Mouse (Mus musculus) 416B (cell line): ENCODE data around the gene Tmem81.
A peak's percentile ranks its signal among the peaks of the same experiment; 100 is the strongest.
"Not testable (repeated sequence)": the region's sequence is repeated elsewhere in the genome, so short reads cannot be mapped to it uniquely, and the experiment has no call there.

ENCODE experiments used
- DNase-seq: peaks from one replicate; pipeline ENCODE4 v3.0.0; 2011; ENCODE audit warnings: low read depth

The Tmem81 gene

DNA sequence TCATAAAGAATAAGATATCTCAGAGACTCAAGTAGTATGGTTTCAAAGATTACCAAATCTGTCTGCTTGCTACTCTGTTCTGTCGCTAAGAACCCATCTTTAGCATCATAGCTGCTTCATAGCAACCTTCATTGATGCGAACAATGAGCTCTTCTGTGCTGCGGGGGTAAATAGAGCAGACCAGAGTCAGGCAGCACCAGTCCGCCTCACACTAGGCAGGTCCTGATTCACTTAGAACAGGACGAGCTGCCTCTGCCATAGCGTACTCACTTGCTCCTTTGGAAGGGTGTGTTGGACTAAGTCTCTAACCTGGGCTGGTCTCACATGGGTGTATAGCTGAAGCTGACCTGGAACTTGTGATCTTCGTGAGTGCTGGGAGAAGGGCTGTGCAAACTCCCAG is at the start of gene Tmem81:
TSS of gene Tmem81 (plus strand) at position 173 of the 400 bp plus-strand sequence.
- no peak for DNase-seq

DNA sequence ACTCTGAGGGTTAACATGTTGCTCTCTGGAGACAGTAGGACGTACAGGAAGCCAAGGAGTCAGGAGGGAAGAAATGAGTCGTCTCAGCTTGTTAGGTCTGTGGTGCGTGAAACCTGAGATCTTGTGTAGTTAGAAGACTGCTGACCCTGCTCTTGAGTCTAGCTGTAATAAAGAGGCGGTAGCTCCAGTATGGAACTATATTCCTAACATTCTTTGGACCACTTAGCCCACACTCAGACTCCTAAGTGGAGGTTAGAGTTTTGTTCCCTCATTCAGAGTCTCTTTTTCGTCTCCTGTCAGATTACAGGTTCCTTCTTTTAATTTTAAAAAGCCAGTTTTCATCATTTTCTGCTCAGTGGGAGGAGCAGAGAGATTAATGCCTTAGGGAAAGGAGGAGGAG is 41.4 kb upstream of the Tmem81 start:
- peak; percentile 29 for DNase-seq

DNA sequence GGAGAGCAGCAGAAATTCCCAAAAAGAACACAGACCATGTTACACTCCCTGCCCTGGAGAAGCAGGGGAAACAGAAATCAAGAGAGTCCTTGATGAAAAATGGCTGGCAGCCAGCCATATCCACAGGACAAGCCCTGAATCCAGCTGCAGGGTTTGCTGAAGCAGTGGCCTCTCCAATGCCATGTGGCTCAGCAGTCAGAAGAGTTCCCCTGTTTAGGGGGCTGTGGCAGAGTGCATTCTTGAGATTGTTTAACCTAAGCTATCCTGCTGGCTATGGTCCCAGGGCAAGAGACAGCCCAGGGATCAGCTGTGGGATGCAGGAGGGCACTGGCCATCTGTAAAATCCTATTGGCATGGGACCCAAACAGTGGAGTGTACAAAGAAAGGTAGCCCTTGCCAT is 37.1 kb upstream of the Tmem81 start:
- DNase-seq: no peak

DNA sequence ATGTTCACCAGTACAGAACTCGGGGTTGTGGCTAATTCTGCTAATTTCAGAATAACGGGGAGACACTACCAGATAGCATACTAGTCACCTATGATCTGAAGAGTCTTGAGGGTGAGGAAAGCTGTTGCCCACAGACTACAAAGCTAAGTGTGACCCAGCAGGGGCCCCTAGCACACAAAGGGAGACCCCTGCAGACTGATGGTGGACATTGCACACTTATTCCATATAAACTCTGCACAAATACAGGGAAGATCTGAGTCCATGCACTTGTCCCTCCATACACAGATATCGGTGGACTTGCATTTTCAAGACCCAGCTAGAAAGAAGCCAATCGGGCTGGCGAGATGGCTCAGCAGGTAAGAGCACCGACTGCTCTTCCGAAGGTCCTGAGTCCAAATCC is 36.5 kb upstream of the Tmem81 start:
- DNase-seq: peak; percentile 21

DNA sequence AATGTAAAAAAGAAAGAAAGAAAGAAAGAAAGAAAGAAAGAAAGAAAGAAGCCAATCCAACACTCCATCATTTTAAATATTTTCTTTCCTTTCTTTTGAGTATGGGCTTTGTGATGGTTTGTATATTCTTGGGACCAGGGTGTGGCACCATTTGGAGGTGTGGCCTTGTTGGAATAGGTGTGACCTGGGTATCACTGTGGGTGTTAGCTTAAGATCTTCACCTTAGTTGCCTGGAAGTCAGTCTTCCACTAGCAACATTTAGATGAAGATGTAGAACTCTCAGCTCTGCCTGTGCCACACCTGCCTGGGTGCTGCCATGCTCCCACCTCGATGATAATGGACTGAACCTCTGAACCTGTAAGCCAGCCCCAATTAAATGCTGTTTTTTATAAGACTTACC is 36.0 kb upstream of the Tmem81 start:
- not testable (repeated sequence) for DNase-seq

DNA sequence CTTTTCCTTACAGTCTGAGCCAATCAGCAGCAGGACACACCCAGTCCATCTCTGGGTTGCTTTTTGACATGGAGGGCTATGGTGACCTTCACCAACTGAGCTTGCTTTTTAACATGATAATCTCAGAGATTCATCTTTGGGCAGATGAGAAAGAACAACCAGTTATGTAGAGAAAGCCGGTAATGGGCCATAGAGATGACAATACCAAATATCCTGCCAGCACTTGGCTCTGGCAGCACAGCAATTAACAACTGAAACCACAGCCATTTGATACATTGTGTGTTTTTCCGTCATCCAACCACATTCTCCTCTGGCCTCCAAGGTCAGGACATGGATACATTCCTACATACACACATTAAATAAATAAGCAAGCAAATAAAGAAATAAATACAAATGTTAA is 35.0 kb upstream of the Tmem81 start:
- DNase-seq: no peak

DNA sequence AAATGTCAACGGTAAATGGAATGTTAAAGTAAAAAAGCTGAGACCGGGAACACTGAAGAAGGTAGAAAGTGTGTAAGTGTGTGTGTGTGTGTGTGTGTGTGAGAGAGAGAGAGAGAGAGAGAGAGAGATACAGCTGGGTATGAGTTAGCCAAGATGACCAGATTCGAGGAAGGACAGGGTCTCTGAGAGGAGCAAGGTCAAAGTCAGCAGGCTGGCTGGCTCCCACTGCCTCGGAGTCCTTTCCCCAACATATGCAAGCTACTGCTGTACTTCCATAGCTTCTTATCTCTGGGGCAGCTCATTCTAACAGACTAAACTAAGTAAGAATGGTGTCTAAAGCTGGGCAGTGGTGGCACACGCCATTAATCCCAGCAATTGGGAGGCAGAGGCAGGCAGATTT is 34.5 kb upstream of the Tmem81 start:
- DNase-seq: no peak

DNA sequence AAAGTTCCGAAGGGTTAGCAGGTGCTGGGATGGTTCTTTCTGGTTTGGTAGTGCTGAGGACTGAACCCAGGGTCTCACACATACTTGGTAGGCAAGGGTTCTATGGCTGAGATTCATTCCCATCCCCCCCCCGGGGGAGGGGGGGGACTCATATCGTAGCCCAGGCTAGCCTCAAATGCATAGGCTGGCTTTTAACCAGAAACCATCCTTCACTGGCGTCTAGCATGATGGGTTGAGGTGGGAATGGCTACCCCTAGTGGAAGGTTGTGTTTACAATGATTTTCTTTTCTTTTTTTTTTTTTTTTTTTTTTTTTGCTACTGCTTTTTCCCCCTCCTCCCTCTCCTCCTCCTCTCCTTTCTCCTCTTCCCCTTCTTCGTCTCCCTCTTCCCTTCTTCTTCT is 33.5 kb upstream of the Tmem81 start:
- DNase-seq: peak; percentile 56

DNA sequence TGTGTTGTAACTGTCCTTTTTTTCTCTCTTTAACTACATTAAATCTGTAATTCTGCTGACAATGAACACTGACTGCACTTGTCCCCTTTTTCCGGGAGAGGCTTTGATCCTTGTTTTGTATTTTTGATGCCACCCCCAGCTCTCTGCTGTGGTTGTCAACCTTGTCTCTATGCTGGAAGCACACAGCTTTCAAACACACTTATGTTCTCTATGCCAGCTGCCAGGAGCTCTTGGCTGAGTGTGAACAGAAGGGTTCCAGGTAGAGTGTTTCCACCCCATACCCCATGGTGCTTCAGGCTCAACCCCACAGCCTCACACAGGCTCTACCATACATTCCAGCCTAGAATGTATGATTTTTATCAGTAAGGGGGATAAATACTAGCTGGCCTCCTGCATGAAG is 31.5 kb upstream of the Tmem81 start:
- DNase-seq: no peak

DNA sequence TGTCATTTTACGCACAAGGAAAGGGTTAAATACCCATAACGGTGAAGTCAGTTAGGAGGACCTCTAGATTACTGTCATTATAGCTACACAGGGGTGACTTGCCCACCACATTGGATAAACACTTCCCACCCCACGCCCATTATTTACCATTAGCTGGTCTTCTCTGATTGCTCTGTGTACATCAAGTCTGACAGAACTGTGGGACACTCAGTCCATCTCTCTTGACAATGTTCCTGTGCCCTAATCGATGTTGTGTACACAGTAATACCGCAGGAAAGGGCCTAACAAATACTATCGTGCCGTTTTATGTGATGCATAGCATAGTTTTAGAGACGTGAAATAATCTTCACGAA is 29.5 kb upstream of the Tmem81 start:
- no peak for DNase-seq

DNA sequence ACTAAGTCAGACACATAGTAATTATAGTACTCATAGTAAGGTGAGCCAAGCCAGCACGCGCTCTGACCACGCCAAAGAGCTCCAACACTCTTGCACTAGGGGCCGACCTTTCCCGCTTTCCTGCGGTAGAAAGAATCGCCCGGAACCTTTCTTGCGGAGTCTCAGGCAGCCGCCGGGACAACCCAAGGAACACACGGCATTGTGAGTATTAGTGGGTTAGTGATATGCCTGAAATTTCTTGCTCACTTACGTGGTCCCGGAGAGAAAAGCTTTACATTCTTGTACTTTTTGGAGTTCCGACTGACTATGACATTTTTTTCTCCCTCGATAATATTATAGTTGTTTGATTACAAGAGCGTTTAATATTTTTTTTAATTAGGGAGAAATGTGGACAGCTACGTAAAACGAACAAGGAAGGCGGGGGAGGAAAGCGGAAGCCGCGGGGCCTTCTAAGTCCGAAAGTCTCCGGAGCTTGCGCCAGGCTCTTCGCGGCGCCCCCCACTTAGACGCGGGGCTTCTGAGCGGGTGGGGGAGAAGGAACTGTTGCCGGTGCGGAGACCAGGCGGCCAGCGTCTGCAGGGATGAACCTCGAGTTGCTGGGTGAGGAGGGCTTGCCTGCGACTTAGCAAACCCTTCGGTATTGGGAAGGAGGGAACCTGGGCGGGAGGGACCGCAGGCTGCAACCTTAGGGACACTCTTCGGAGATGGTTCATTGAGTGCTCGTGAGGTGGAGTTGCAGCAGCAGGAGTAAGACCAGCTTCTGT is 28.9 kb upstream of the Tmem81 start, which contains the start of gene Rbbp5:
TSS of gene Rbbp5 (plus strand) at position 438 of the 764 bp plus-strand sequence.
- DNase-seq: peak; percentile 95

DNA sequence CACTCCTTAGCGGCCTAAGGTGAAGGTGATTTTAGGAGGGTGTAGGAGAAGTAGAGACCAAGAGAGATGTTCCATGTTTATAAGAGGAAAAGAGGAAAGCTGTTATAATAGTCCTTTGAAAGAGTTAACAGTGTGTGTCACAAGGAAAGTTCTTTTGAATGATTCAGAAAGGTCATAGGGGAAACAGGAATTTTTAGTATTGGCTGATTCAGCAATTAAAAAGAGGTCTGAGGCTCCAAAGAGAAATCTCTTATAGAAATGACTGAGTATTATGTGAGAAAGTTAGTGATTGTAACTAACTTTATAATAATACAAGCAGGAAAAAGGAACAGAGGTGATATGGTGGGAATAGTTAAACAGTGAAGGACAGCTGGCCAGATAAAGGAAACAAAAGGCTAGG is 26.6 kb upstream of the Tmem81 start:
- no peak for DNase-seq

DNA sequence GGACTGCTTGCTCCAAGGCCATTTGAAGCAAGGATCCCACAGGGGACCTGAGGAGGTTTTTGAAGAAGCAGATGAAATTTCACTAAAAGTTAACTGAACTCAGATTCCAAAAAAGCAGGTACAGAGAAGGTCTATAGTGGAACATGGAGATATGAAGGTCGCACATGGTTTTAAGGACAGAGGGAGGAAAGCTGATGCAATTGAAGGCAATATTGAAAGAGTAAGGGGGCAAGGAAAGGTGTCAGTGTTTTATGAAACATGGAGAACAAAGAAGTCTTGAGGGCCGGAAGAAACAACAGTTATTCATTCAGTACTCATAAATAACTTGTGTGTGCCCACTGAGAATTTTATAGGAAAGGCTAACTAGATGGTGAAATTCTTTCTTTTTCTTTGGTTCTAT is 24.4 kb upstream of the Tmem81 start:
- DNase-seq: peak; percentile 17

DNA sequence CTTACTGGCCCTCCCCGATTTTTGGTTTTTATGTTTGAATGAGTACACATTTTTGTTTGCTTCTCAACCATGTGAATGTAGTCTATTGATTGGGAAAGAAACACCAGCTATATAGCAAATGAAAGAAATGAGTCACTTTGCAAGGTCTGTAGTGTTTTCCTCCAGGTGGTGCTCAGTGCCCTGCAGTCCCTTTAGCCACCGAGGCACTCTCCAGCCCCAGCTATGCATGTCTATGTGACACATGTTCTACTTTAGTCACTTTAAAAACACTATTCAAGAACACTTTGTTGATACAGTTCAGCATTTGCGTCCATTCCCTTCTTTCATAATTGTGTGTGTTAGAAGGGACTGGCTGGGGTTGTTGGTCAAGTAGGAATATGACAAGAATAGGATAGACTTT is 22.8 kb upstream of the Tmem81 start:
- DNase-seq: no peak

DNA sequence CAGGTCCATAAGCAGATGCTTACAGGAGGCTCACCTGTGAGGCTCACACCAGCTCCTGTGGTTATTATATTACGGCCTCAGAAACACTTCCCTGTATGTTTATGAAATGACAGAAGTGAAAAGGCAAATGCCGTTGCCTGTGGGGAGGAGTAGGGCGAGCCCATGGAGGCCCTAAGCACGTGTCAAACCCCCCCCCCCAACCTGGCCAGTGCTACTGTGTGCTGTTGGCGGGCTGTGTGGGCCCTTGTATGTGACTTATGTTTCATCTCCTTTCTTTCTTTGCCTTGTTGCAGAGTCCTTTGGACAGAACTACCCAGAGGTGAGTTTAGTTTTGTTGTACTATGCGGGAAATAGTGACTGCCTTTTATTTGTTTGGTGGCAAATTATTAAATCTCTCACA is 22.3 kb upstream of the Tmem81 start:
- no peak for DNase-seq

DNA sequence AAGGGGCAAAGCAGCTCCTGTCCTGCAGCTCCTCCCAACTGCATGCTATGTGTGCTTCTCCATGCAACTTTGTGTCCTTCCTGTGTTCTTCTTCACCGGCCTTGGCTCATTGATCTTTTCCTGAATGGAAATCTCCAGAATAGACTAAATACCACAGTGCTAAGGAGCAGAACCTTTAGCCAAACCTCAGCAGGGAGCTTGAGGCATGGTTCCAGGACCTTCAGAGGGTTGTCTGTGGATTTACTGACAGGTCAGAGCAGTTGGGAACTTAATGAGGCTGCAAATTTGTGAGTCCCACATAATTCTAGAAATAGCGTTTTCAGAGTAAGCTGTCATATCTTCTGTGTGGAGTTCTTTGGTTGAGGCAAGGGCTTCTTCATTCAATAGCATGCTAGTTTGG is 5.5 kb upstream of the Tmem81 start:
- no peak for DNase-seq

DNA sequence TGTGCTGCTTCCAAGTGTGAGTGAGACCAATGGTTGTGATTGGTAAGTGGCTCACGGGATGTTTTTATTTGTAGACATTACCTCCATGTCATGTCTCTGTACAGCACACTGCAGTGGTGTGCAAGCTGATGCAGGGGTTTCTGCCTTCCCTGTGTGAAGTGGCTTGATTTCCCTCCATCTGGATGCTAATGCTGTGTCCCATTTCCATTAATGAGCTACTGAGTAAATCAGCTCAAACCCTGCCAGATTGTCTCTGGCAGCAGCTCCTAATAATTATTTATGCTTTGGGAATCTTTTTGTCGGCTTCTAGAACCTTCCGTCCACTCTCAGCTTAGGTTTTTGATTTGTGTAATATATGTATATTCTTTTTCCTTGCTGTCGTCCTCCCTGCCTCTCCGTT is 875 bp upstream of the Tmem81 start:
- no peak for DNase-seq

DNA sequence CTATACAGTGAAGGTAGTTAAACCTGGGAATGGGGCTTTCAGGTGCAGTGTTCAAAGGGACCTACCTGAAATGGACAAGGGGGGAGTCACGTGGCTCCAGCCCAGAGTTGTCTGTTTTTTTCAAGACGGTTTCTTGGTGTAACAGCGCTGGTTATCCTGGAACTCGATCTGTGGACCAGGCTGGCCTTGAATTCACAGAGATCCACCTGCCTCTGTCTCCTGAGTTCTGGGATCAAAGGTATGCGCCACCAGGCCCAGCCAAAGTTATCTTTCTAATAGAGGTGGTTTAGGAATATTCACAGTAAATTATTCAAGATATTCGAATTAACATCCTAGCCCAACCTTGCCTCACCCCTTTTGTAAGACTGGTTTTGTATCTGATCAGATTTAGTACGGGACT is 626 bp downstream of the Tmem81 start:
- DNase-seq: no peak

DNA sequence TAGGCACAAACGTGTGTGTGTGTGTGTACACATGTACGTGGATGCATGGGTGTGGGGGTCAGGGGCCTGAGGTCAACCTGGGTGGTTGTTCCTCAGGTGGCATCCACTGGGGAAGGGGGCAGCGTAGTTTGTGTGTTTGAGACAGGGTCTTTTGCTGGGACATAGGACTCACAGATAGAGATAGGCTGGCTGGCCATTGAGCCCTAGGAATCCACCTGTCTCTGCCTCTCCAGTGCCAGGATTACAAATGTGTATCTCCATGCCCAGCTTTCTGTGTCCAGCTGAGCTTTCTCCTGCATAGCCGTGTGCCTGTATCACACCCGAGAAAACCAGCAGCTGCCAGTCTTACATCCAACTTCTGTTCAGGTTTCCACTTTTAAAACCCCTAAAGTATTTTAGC is 3.7 kb downstream of the Tmem81 start:
- no peak for DNase-seq

DNA sequence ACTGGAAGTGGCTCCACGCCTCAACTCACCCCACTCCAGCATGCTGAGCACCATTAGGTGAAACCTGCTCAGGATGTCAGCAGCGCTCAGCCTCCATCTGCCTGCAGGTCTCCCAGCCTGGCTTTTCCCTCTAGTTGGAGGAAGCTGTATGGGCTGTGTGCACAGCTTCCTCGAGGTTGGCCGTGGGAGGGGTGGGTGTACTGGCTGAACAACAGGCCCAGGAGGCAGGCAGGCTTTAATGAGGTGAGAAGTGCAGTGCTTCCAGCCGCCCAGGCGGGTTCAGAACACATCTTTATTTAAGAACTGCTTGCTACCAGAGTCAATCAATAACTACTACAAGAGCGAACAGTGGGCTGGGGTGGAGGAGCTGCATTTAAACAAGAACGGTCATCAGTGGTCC is 5.5 kb downstream of the Tmem81 start:
- DNase-seq: no peak

DNA sequence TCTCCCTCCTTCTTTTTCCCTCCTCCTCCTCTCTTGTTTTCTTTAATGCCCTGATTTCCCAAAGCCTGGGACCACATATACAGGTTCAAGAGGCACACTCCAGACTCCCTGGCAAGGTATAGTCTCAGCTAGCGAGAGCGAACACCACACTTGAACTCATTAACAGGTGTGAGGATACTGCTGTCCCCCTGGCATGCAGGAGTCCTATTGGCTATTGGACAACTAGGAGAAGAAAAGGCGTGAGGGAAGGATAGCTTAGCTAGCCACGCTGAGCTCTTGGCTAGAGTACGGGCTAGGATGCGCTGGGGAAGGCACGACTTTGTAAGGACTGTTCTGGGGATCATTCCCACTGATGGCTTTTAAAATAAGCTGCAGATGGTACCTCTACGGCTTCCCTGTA is 6.1 kb downstream of the Tmem81 start:
- no peak for DNase-seq

DNA sequence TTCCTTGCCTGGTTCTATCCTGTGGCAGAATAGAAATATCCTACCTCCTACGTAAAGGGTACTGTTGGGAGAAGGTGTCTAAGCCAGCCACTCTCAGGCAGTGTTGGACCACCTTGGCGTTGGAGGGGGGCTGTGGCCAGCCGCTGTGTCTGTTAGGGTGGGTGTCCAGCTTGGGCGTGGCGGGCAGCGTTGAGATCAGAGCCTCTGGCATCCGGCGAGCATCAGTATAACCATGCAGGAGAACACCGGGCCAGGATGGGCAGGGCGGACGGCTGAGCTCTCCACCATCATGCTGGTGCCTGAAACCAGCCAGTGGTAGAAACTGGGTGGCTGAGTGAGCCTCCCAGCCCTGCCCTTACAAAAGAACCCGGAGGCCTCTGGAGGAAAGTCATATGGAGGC is 9.3 kb downstream of the Tmem81 start:
- DNase-seq: no peak

DNA sequence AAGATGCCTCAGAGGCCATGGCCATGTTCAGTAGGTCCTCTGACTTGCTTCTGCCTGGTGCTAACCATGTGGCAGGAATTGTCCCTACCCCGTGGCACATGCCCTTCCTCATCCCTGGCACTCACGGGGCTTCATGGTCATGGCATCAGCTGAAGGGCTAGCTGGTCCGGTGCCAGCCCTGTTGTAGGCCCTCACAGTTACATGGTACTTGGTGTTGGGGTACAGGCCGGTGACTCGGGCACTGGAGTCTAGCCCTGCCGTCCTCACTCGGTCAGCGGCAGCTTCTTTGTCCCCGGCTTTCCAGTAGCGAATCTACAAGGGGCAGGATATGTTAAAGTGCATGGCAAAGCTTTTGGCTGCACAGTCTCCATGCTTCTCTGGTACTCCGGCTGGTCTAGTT is 10.7 kb downstream of the Tmem81 start:
- no peak for DNase-seq

DNA sequence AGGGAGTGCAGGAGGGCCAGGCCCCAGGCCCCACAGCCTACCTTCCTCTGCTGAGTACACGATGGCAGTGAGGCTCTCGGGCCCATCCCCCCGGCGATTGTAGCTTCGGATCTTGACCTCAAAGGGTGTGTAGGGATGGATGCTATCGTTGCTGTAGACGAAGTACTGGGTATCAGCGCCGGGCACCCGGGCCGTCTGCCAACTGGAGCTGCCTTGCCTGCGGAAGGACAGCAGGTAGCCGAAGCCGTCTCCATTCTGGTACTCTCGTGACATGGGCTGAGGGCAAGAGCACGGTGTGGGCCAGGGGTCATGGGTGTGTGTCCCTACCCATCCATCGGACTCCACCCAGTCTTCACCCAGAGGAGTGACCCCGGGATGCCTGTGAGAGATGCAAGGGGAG is 12.6 kb downstream of the Tmem81 start:
- no peak for DNase-seq

DNA sequence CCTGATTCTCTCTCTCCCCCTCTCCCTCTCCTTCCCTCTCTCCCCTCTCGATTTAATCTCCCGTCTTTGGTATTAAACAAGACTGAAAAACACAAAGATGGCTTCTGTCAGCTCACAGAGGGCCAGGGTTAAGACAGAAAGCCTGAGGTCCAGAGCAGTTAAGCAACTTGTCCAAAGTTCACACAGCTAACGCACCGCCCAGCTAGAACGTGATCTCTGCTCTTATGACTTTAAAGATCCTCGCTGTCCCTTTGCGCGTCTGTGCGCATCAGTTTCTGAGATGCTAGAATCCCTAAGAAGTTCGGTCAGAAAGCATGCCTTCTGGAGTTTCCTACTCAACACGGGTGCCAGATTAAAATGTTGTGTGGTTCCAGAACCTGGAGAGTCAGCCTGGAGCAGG is 13.7 kb downstream of the Tmem81 start:
- DNase-seq: no peak
